Mouse (Mus musculus) frontal cortex, postnatal 36 days (tissue): Measurements from ENCODE around the gene Adssl1.
A peak's percentile ranks its signal among the peaks of the same experiment; 100 is the strongest.

ENCODE experiments used
- DNase-seq, 2 experiments: peaks; one replicate each; pipeline ENCODE4 v3.0.0; 2022; ENCODE audit warnings: low spot score in 2 of 2

Adssl1 gene

DNA sequence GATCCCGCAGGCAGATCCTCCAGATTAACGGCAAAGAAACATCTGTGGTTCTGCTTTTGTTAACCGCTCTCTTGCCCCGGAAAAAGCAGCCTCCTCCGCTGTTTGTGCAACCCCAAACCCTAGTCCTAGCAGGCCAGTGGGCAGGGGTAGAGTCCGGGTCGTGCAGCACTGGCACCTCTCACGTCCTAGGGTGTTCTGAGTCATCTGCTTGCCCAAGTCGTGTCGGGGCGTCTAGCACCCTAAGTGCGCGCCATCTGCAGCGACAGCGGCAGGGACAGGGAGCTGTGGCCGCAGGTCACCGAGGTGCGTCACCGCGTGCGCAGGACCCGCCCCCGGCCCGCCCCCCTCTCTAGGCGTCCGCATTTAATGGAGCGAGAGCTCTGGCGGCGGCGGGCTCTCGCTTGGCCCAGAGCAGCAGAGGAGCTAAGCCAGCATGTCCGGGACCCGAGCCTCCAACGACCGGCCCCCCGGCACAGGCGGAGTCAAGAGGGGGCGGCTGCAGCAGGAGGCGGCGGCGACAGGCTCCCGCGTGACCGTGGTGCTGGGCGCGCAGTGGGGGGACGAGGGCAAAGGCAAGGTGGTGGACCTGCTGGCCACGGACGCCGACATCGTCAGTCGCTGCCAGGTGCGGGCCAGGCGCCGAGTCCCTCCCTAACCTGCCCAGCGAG, at the start of gene Adssl1:
Gene Adssl1, plus strand, starts transcription at position 360 of the 668 bp plus-strand sequence.
- DNase-seq = no peak

DNA sequence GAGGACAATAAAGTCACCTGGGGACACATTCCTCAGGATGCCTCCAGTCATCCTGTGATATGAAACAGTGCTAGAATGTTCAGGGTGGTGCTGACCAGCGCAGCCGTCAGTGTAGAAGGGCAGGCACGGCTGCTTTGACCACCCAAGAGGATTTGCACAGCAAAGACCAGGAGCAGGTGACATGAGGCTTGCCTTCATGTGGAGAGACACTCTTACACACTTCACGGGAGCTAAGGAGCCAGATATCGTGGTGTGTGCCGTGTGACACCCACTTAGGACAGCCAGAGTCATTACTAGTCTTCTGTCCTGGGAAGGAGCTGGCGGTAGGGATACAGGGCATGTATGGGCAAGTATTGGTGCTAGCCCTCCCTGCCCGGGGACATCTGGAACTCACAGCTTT, 49.7 kb upstream of the Adssl1 start:
- DNase-seq = no peak

DNA sequence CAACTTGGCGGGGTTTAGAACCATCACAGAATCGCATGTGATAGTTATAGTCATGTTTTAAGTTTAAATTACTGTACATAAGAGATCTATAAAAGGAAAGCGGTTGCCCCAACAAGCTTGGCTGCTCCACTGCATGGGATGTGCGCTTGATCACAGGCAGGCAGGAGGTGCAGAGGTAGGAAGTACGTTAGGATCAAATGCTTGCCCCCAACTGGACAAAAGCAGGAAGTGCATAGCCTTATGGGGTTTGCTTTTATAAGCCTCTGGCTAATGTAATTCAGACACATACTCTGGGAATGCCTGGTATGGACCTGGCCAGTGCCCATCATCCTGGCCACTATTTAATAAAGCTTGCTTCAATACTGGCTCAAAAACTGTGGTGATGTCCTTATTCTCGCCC, 48.8 kb upstream of the Adssl1 start:
- no peak for DNase-seq

DNA sequence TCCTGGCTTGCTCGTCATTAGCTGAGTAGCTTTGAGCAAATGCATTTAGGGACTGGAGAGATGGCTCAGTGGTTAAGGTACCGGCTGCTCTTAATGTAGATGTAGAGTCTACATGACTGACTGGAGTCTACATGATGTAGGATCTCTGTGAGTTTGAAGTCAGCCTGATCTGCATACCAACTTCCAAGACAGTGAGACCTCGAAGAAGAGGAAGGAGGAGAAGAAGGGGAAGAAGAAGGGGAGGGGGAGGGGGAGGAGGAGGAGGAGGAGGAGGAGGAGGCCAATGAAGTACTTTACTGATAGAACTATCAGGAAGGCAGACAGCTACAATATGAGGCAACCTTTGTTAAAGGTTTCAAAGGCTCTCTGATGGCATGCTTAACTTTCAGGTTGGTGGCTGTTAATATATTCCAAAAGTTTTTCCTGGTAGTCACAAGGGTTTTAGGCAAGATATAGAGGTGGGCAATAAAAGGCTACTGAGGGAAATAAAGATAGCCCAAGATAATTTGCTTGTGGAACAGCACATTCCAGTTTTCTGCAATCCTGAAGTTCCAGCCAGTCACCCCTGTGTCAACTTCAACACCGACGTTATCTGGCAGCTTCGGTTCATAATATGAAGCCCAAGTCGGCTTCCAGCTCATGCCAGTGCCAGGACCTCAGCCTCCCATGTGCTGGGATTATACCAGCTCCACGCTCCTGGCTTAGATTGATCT, 44.4 kb upstream of the Adssl1 start:
- DNase-seq = no peak

DNA sequence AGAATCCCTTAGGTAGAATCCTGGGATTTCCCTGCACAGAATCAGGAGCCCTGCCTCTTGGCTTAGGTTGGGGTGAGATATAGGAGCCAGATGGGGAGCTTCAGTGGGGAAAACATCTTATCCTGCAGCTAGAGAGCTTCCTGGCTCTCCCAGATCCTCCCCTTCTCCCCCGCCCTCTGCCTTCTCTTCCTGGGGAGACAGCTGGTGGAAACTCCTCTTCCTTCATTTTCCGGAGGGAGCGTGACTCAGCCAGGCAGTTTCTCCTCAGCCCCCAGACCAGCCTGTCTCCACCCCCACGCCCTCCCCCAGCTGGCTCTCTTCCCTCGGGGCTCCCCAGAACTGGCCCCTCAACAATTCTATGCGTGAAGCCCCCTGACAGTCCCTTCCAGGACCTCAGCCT, 43.5 kb upstream of the Adssl1 start:
- DNase-seq = peak; percentile 80 to 84

DNA sequence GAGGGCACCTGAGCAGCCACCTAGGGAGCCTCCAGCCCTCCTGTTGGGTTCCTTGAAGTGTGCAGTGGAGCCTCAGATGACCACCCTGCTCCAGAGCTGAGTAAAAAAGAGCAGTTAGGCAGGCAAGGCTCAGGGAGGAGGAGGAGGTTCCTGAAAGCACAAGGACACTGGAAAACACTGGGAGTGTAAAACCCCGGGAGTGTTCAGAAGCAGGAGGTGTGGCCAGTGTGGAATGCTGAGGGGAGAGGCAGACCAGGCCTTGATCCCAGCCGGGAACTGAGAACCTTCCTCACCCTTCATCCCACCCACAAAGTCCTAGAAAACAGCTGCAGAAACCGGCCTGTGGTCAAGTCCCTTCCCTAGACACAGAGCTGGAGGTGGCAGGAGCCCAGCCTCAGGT, 43.1 kb upstream of the Adssl1 start:
- DNase-seq = no peak

DNA sequence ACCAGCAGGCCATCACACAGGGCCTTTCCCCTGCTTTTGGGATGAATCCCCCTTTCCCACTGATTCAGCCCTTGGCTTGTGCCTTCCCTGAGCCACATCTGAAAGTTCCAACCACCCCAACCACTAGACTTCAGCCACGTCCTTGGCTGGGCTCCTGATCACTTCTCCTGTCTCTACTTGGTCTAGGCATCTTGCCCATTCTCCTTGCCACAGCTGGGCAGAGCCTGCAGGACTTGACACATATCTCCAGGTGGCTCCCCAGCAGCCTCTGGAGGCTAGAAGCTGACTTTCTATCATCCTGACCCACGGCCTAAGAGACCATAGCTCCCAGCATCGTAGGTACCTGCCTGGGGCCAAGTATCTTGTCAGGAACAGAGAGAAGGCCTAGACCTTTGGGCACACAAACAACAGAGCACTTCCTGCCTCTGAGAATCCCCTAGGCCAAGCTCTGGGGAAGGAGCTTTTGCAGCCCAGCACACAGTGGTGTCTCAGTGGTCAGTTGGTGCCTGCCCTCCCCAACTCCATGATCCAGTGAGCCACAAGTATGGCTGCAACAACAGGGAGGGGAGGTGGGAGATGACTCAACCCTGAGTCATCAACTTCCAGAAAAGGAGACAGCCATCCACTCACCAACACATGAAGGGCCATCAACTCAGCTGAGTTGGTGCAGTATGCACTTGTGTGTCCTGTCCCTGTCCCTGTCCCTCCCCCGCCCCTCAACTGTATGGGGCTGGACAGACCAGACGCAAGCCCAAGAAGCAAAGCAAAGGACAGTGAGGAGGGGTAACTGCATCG, 41.4 kb upstream of the Adssl1 start:
- DNase-seq = no peak

DNA sequence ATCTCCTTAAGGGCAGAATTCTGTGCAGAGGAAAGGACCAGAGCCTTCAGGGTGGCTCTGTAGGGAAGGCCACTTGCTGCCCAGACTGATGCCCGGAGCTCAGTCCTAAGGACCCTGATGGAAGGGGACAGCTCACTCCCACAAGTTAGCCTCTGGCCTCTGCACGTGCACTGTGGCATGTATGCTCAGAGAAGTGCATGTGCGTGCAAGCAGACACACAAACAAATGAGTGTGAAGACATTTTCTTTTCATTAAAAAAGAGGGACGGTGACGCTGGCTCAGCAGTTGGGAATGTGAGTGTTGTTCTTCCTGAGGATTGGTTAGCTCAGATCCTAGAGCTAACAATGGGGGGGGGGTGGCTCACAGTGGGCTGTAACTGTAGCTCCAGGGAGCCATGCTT, 40.4 kb upstream of the Adssl1 start:
- no peak for DNase-seq

DNA sequence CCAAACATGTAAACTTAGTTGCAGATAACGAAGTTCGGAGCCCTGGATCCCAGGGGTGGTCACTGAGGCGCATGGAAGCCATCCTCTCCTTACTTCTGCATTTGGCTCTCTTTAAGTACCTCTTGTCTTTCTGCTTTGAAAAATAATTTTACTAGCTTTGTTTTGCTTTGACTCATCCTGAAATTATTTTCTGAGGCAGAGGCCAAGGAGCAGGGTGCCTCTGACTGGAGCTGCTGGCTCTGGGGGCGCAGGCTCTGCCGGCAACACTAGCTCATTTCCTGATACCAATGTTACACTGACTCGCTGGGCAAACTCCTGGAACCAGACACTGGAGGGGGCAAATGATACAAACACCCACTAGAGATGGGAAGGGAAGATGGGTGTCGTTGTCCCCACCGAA, 39.9 kb upstream of the Adssl1 start:
- DNase-seq = no peak

DNA sequence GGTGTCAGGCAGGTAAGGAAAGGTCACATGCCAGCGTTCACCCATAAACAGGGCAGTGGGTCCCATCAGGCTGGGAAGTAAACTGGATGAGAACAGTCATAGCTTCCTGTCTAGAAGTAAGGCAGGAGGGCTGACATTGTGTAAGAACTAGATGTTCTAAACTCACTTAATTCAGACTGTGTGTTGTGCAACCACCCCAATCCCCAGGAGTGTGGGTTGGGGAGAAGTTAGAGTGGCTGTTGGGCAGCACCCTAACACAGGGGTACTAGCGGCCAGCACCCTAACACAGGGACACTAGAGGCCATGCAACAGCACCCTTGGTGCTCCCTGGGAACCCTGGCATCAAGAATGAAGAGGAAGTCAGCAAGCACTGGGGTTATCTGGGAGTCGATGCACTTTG, 38.7 kb upstream of the Adssl1 start:
- DNase-seq = no peak

DNA sequence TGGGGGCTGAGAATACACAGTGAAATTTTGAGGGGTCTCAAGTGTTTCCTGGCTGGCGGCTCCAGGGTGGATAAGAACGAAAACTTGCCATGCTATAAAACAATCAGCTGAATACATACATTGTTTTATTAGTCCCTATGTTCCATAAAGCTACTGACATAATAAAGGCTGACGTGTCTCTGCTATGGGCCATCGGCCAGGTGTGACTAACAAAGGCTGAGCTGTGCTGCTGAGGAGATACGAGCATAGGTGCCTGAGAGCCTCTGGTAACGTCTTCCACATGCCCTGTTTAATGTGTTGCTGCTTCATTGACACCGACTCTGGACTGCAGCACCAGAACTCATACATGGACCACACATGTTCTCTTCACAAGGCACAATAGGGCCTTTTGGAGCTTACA, 34.9 kb upstream of the Adssl1 start:
- DNase-seq = no peak

DNA sequence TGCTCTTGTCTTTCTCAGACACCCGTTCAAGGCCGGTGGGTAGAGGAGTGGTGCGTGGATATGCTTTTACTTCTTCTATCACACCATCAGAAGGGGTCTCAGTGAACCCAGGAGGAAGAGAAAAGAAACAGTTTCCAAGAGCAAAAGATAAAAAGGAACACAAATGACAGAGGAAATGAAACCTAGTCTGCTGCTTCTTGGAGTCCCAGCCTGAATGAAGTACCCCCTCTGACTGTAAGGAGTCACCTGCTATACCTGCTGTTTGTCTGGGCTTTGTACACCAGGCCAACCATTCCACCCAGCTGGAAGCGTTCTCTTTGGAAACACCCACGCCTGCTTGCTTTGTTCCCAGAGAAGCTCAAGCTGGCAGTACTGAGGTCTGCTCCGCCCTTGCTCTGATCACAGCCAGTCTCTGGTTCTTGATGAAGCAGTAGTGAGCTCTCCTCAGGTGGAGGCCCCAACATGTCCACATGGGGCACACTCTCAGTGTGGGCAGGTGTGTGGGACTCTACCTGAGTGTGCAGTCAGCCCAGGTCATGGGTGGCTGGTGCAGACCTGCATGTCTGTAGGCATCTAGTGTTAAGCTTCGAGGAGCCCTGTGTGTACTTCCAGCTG, 33.8 kb upstream of the Adssl1 start:
- DNase-seq = peak; percentile 57 to 64

DNA sequence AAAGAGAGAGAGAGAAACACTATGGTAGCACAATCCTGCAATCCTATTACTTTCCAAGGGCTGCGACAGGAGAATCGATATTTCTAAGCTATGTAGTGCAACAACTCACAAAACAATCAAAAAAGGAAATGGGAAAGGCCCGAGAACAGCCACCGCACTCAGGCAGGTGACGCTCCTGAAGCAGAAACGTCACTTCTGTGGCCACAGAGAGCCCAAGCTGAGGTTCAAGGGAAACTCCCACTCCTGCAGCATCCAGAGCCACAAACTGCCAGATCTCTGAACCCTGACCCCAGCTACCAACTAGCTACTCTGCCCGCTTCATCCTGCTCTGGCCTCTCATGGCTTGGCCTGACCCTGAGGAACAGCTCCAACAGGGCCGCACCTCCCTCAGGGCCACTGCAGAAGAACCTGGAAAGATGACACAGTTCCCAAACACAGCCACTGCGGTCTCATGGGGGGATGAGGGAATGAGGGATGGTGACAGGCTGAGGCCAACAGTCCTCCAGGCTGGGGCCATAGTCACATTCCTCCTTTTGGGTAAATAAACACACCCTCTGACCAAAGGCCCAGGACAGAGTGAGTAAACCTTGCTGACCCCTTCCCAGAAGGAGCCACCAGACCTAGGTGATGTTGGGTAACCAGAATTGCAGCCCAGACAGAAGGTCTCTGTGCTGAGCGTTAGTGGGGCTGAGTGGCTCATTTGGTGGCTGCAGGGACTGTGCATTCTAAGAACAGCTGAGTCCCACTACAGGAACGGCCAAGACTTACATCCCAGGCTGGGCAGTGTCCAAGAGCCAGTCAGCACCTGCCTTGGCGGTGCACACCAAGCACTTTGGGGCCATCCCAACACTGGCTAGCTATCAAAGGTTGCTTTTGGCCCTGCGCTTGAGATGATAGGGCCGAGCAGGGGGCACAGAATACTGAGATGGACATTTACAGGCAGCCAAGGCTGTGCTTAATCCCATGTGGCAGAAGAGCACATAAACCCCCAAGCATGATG, 32.4 kb upstream of the Adssl1 start:
- no peak for DNase-seq

DNA sequence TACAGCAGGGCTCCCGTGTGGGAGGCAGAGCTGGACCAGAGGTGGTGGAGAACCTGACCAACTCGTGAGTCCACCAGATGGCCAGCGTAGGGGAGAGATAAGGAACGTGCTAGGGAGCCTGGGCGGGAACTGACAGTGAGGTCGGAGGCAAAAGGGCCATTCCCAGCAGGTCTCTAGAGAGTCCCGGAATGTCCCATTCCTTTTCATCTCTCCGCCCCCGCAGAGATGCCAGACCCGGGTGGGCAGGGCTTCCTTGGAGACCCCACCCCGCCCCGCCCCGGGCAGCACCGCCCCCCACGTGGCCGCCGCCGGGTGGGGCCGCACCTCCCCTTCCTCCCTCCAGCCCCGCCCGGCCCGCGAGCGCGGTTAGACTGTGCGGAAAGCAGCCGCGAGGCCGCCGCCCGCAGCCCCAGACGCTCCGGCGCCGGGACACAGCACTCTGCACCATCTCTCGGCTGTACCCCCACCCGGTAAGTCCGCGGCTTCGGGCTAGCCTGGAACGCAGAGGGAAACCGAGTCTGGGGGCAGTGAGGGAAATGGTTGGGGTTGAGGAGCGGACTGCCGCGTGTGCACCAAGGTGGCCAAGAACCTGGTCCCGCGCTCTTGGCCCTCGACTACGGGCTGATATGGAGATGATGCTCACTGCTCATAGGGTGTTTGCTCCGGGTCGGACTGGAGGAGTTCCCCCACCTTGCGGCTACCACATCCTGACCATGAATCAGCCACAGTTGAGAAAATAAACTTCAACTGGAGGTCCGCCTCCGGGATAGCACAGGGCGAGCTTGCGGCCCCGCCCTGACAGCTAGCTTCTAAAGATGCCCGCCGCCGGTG, 31.2 kb upstream of the Adssl1 start, which contains the start of gene Inf2:
Gene Inf2, plus strand, starts transcription at position 359 of the 831 bp plus-strand sequence.
- DNase-seq = peak; percentile 79

DNA sequence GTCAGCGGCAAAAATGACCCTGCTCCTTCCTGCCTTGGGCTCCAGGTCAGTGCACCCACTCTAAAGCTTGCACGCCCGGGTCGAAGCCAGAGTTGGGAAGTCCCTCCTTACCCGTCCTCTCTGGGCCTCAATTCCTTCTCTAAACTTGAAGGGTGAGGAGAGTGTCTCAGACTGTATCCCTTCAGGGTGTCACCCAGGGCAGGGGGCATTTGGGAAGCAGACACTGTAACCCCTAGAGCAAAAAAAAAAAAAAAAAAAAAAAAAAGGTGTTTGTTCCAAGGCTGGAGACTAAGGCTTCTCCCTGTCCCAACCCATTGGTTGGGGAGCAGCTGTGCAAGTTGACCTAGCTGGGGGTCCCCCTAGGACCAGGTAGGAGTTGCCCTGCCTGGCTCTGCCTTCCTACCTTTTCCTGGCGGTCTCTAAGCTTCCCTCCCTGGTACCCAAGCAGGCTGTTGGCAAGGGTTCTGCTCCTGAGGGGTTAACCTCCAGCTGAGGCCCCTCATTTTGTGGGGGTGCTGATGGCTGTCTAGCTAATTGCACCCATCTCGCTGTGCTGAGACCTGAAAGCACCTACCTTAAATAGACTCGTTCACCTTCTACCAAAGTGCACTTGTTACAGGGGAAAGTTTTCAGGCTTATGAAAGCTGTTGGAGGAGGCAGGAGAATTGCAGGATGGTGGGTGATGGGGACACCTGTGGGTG, 30.2 kb upstream of the Adssl1 start:
- DNase-seq = no peak

DNA sequence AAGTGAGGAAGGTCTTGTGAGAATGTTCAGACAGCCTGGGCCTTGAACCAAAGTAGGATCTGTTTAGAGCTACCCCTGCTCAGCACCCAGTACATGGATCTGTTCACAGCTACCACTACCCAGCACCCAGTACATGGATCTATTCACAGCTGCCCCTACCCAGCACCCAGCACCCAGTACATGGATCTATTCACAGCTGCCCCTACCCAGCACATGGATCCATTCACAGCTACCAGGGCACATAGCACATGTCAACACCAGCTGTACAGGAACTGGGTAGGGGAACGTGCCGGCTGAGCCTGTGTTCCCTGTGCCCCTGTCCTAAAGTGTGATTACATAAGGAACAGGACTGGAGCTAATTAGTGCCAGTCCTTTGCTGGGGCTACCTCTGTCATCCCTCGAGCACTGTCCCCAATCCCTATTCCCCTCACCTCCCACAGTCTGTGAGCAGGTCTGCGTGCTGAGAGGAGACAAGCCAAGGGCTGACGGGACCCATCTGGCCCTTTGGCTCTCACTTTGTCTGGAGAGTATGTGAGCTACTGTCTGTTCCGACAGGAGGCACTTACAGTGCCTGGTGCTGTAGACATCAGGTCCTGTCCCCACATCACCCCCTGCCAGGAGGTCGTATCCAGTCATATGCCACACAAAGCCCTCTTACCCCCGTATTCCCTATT, 29.1 kb upstream of the Adssl1 start:
- no peak for DNase-seq

DNA sequence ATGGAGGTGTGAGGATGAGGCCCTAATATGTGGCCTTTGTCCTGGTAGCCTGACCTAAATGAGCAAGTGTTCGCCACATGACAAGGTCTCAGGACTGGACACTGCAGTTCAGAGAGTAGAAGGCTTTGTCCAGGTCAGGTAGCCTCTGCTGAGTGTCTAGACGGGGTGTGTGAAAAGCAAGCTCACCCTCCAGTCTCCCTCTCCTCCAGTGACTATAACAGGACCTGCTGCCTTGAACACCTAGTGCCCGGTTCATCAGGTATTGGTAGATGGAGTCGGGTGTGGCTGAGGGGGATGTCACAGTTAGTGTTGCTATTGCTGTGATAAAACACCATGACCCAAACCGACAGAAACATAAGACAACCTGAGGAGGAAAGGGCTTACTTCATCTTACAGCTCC, 28.6 kb upstream of the Adssl1 start:
- no peak for DNase-seq

DNA sequence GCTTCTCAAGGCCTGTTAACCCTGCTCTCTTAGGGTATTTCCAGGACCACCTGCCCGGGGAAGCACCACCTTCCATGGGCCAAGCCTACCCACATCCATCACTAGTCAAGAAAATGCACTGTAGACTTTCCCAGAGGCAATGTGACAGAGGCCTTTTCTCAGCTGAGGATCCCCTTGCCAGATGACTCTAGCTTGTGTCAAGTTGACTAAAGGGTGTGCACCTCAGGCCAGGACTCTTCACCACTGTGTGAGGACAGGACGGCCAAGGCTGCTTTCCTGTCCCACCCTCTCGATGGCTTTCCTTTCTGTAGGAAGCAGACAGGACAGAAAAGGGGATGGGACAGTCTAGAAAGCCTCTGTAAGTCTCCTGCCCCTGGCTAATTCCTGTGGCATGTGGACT, 28.1 kb upstream of the Adssl1 start:
- DNase-seq = no peak
